Mouse (Mus musculus): ENCODE measurements at regions not wholly inside any gene's neighbourhood (a gene's known extent, or its start where the extent isn't known, plus 50 kb on each side); places are given as distances from the start of the nearest gene placed in this dataset.

DNA sequence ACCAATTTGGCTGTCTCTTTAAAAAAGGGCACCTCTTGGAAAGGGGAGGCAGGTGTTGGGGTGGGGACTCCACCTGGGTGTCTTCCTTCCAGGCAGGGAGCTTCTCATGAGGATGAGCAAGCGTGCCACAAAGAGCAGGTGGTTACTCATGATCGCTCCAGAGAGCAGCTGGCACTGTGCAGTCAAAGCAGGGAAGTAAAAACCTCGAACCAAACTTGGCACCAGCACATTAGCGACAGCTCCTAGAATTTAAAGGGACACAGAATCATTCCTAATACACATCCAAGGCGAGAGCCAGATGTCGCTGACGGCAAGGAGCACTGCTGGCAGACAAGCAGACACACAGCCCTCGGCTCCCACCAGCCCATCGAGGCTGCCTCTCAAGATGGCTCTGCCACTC lies 70.4 kb downstream of the Irx5 start:
- TF ChIP-seq POLR2A (IDR thresholded peaks at IDR 0.05; ENCODE audit: low read depth, low read length) (no peak), CTCF (IDR thresholded peaks at IDR 0.05; ENCODE audit: extremely low read depth, insufficient read depth, insufficient read length, insufficient replicate concordance) (no peak)
- no peaks in the 10 kb centered on the region for H3K36me3 ChIP-seq (ENCODE audit: control insufficient read depth, insufficient read depth, low read length)
- WGBS, result 70% methylated on average over 9 of the region's 9 CpGs
- H3K27me3 ChIP-seq (ENCODE audit: control insufficient read depth, insufficient read depth, low read length), result no peaks in the 10 kb centered on the region
- H3K4me3 ChIP-seq (ENCODE audit: extremely low read depth, insufficient read depth, insufficient read length), result no peak overlapping the region
- no peak overlapping the region for H3K27ac ChIP-seq (ENCODE audit: insufficient read depth, low read length)
- DNase-seq (ENCODE audit: low read depth in 1 of 2, low spot score in 2 of 2), result no peak
- no peaks in the 10 kb centered on the region for H3K4me1 ChIP-seq (ENCODE audit: control insufficient read depth, insufficient read depth, insufficient read length)

DNA sequence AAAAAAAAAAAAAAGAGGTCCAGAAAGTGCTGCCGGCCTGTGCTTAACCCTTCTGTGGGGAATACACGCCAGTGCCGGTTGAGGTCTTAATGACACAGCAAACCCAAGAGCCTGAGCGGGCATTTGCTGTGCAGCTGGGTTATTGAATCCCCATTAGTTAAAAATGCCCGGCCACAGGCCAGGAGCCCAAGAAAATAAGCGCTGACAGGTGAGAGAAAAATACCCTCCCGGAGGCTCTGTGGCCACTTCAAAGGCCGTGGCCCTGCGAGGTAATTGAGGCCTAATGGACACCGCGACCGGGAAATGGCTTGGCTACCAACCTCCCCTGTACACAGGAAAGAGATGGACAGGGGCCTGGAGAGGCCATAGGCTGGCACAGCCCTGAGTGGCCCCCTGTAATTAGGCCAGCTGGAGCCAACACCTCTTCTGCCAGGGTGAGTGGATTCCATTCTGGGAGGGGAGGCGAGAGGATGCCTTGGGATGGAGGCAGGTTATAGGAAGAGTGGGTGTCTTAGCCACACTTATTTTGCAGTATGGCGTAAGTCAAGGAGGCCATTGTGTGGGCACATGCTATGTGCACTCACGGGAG lies 79.7 kb downstream of the Irx5 start:
- Histone ChIP-seq H3K27me3 (ENCODE audit: control insufficient read depth, insufficient read depth, low read length) (no peaks in the 10 kb centered on the region), H3K36me3 (ENCODE audit: control insufficient read depth, insufficient read depth, low read length) (no peaks in the 10 kb centered on the region), H3K27ac (ENCODE audit: insufficient read depth, low read length) (no peak overlapping the region), H3K4me1 (ENCODE audit: control insufficient read depth, insufficient read depth, insufficient read length) (no peaks in the 10 kb centered on the region), H3K4me3 (ENCODE audit: extremely low read depth, insufficient read depth, insufficient read length) (no peak overlapping the region)
- TF ChIP-seq CTCF (IDR thresholded peaks at IDR 0.05; ENCODE audit: extremely low read depth, insufficient read depth, insufficient read length, insufficient replicate concordance) (no peak), POLR2A (IDR thresholded peaks at IDR 0.05; ENCODE audit: low read depth, low read length) (no peak)
- no peak for DNase-seq (ENCODE audit: low read depth in 1 of 2, low spot score in 2 of 2)
- 79% methylated on average over 15 of the region's 15 CpGs for WGBS

DNA sequence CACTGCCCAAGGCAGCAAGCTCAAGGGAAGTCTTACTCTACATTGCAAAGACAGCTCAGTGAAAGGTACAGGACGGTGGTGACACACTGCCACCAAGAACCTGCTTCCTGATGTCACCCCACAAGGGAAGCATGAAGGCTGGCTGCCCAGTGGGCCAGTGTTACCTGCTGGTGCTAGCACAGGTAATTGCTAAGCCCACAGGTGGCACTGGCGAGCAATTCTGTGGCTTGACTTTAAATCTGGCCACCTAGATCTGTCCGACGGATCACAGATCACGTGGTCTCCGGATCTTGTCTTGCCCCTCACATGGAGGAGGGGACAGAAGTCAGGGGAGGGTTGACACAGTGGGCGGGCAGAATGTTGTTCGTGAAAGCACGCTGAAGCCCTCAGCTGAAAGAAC lies 80.9 kb downstream of the Irx5 start:
- H3K4me1 ChIP-seq (ENCODE audit: control insufficient read depth, insufficient read depth, insufficient read length), result no peaks in the 10 kb centered on the region
- H3K27me3 ChIP-seq (ENCODE audit: control insufficient read depth, insufficient read depth, low read length), result no peaks in the 10 kb centered on the region
- 49% methylated on average over 9 of the region's 9 CpGs for WGBS
- H3K36me3 ChIP-seq (ENCODE audit: control insufficient read depth, insufficient read depth, low read length), result no peaks in the 10 kb centered on the region
- no peak overlapping the region for H3K27ac ChIP-seq (ENCODE audit: insufficient read depth, low read length)
- no peak for DNase-seq (ENCODE audit: low read depth in 1 of 2, low spot score in 2 of 2)
- H3K4me3 ChIP-seq (ENCODE audit: extremely low read depth, insufficient read depth, insufficient read length), result no peak overlapping the region
- TF ChIP-seq CTCF (IDR thresholded peaks at IDR 0.05; ENCODE audit: extremely low read depth, insufficient read depth, insufficient read length, insufficient replicate concordance), result no peak
- no peak for TF ChIP-seq POLR2A (IDR thresholded peaks at IDR 0.05; ENCODE audit: low read depth, low read length)

DNA sequence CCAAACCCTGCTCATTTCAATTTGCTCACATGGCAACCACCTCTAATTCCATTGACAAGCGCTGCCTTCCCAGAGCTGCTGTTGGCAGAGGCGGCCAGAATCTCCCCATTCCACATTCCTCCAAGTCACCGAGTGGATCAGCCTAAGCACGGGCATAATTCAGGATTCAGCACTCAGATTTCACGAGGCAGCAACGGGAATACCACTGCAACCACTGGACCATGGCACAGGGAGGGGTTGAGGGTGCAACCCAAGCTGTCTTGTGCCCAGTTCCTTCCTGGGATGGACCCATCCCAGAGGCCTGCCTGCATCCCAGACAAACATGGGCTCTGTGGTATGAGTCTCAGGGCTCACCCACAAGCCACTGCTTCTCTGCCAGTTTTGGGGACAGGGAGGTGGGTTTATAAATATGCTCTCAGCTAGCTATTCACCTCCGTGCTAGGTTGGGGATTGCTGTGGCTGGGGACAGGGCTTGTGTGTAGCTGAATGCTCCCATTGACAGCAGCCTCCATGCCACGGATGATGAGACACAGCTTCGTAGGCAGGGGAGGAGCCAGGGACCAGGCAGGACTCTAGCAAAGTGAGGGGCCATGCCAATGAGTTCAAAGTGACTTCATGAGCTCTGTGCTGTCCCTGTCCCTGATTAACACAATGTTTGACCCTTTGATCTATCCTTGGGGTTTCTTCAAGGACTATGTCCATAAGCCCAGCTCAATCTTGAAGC lies 82.5 kb downstream of the Irx5 start:
- TF ChIP-seq POLR2A (IDR thresholded peaks at IDR 0.05; ENCODE audit: low read depth, low read length) (no peak), CTCF (IDR thresholded peaks at IDR 0.05; ENCODE audit: extremely low read depth, insufficient read depth, insufficient read length, insufficient replicate concordance) (no peak)
- no peak for DNase-seq (ENCODE audit: low read depth in 1 of 2, low spot score in 2 of 2)
- Histone ChIP-seq H3K27me3 (ENCODE audit: control insufficient read depth, insufficient read depth, low read length) (no peaks in the 10 kb centered on the region), H3K36me3 (ENCODE audit: control insufficient read depth, insufficient read depth, low read length) (no peaks in the 10 kb centered on the region), H3K4me3 (ENCODE audit: extremely low read depth, insufficient read depth, insufficient read length) (no peak overlapping the region), H3K4me1 (ENCODE audit: control insufficient read depth, insufficient read depth, insufficient read length) (no peaks in the 10 kb centered on the region), H3K27ac (ENCODE audit: insufficient read depth, low read length) (no peak overlapping the region)
- WGBS, result 78% methylated on average over 9 of the region's 9 CpGs

DNA sequence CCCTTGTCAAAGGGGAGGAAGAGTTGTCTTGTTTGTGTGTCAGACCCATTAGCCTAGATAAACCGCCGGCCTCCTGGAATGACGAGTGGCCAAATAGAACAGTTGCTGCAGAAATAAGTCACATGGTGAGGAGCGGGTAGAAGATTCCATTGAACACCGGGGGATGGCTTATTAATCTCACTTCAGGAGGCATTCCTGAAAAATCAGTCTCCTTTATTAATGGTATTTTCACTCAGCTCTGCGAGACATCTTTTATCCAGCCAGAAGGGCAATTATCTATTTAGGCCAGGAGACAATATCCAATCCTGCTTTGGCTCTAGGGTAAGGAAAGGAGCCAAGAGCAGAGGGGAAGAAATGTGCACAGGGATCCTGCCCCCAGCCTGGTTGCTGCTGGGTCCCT lies 84.7 kb downstream of the Irx5 start:
- no peaks in the 10 kb centered on the region for H3K4me1 ChIP-seq (ENCODE audit: control insufficient read depth, insufficient read depth, insufficient read length)
- no peak for DNase-seq (ENCODE audit: low read depth in 1 of 2, low spot score in 2 of 2)
- no peak overlapping the region for H3K27ac ChIP-seq (ENCODE audit: insufficient read depth, low read length)
- no peaks in the 10 kb centered on the region for H3K27me3 ChIP-seq (ENCODE audit: control insufficient read depth, insufficient read depth, low read length)
- H3K36me3 ChIP-seq (ENCODE audit: control insufficient read depth, insufficient read depth, low read length), result no peaks in the 10 kb centered on the region
- WGBS, result 83% methylated on average over 6 of the region's 6 CpGs
- no peak for TF ChIP-seq CTCF (IDR thresholded peaks at IDR 0.05; ENCODE audit: extremely low read depth, insufficient read depth, insufficient read length, insufficient replicate concordance)
- TF ChIP-seq POLR2A (IDR thresholded peaks at IDR 0.05; ENCODE audit: low read depth, low read length), result no peak
- H3K4me3 ChIP-seq (ENCODE audit: extremely low read depth, insufficient read depth, insufficient read length), result no peak overlapping the region

DNA sequence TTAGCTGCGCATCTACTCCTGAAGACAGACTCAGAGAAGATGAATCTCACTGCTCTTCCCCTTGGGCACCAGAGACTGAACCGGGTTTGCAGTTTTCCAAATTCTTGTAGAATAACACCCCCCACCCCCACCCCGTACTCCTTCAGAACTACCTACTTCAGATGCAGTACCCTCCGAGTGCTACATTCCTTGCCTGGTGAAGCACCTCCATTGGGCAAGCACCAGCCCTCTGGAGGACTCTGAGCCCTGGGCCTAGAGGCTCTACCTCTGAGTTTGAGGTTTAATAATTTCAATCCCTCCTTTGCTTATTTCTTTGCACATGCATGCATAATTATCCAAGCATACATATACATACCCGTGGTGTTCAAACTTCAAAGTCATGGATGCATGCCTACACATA lies 101.9 kb downstream of the Irx5 start:
- Histone ChIP-seq H3K27ac (ENCODE audit: insufficient read depth, low read length) (no peak overlapping the region), H3K27me3 (ENCODE audit: control insufficient read depth, insufficient read depth, low read length) (0 out of 2 replicates have a peak, but pooled peaks cover 5% of the 10 kb centered on the region), H3K4me3 (ENCODE audit: extremely low read depth, insufficient read depth, insufficient read length) (no peak overlapping the region), H3K36me3 (ENCODE audit: control insufficient read depth, insufficient read depth, low read length) (no peaks in the 10 kb centered on the region), H3K4me1 (ENCODE audit: control insufficient read depth, insufficient read depth, insufficient read length) (no peaks in the 10 kb centered on the region)
- 86% methylated on average over 5 of the region's 5 CpGs for WGBS
- TF ChIP-seq POLR2A (IDR thresholded peaks at IDR 0.05; ENCODE audit: low read depth, low read length), result no peak
- TF ChIP-seq CTCF (IDR thresholded peaks at IDR 0.05; ENCODE audit: extremely low read depth, insufficient read depth, insufficient read length, insufficient replicate concordance), result no peak
- DNase-seq (ENCODE audit: low read depth in 1 of 2, low spot score in 2 of 2), result no peak

Data from spleen, adult 2 months (tissue).